Comparison of ENCODE assay signal across 27 mouse cellular contexts in genomic region chr1:35706336-35706735, GRCm38 (mm10).
"Had no signal": no experiment of that assay in that cellular context is flagged by ENCODE, and none has a peak within 500 bp of the region (broad histone marks: within the 10 kb centered on the region; RNA-seq: fewer than 3 reads in every experiment).

No protein-coding gene starts in this region.

- H3K9ac ChIP-seq: embryonic facial prominence, embryonic 12.5 days; embryonic facial prominence, embryonic 13.5 days; embryonic facial prominence, embryonic 15.5 days; forebrain, embryonic 12.5 days; forebrain, embryonic 13.5 days; forebrain, embryonic 15.5 days; heart, embryonic 12.5 days had no signal

- ATAC-seq: forebrain, embryonic 13.5 days; forebrain, embryonic 14.5 days; forebrain, embryonic 15.5 days; forebrain, embryonic 16.5 days had no signal

- H3K27me3 ChIP-seq: embryonic facial prominence, embryonic 12.5 days; embryonic facial prominence, embryonic 13.5 days; embryonic facial prominence, embryonic 15.5 days; forebrain, embryonic 12.5 days; forebrain, embryonic 13.5 days; forebrain, embryonic 15.5 days; heart, embryonic 12.5 days had no signal

- H3K9me3 ChIP-seq: embryonic facial prominence, embryonic 10.5 days; embryonic facial prominence, embryonic 12.5 days; embryonic facial prominence, embryonic 13.5 days; embryonic facial prominence, embryonic 15.5 days; forebrain, embryonic 10.5 days; forebrain, embryonic 12.5 days; forebrain, embryonic 13.5 days; forebrain, embryonic 15.5 days; heart, embryonic 12.5 days had no signal

- H3K36me3 ChIP-seq: embryonic facial prominence, embryonic 10.5 days; embryonic facial prominence, embryonic 12.5 days; embryonic facial prominence, embryonic 13.5 days; embryonic facial prominence, embryonic 15.5 days; forebrain, embryonic 10.5 days; forebrain, embryonic 12.5 days; forebrain, embryonic 15.5 days; heart, embryonic 12.5 days had no signal

- H3K27ac ChIP-seq: embryonic facial prominence, embryonic 10.5 days; embryonic facial prominence, embryonic 12.5 days; embryonic facial prominence, embryonic 13.5 days; embryonic facial prominence, embryonic 15.5 days; forebrain, embryonic 10.5 days; forebrain, embryonic 12.5 days; forebrain, embryonic 13.5 days; forebrain, embryonic 15.5 days; gastrocnemius, adult 2 months had no signal

- H3K4me2 ChIP-seq: embryonic facial prominence, embryonic 12.5 days; embryonic facial prominence, embryonic 13.5 days; embryonic facial prominence, embryonic 15.5 days; forebrain, embryonic 12.5 days; forebrain, embryonic 13.5 days; forebrain, embryonic 15.5 days; heart, embryonic 12.5 days had no signal

- H3K4me3 ChIP-seq: embryonic facial prominence, embryonic 10.5 days; embryonic facial prominence, embryonic 12.5 days; embryonic facial prominence, embryonic 13.5 days; embryonic facial prominence, embryonic 15.5 days; erythroblast, embryonic 14.5 days; forebrain, embryonic 10.5 days; forebrain, embryonic 12.5 days; forebrain, embryonic 13.5 days; forebrain, embryonic 15.5 days; gastrocnemius, adult 2 months; heart, embryonic 12.5 days had no signal

- H3K4me1 ChIP-seq: embryonic facial prominence, embryonic 10.5 days; embryonic facial prominence, embryonic 12.5 days; embryonic facial prominence, embryonic 13.5 days; embryonic facial prominence, embryonic 15.5 days; forebrain, embryonic 10.5 days; forebrain, embryonic 13.5 days; forebrain, embryonic 15.5 days; heart, embryonic 12.5 days had no signal

- DNase-seq: cerebellum, adult 2 months; cerebellum, adult 8-10 months; cerebellum, adult 9-10 months; cerebellum, adult 9-11 months; cerebellum, postnatal 10 days; cerebellum, postnatal 14 days; cerebellum, postnatal 25 days; cerebellum, postnatal 36 days; embryo, embryonic 11 days; gastrocnemius, adult 2 months; gastrocnemius, postnatal 10 days; gastrocnemius, postnatal 14 days; gastrocnemius, postnatal 25 days; gastrocnemius, postnatal 36 days; heart, adult 18-20 months had no signal
